Mouse (Mus musculus): Measurements from ENCODE around the gene Fuz. TPM values are rescaled to one million over a fixed set of nuclear protein-coding genes. Genes with fewer than 3 reads are reported as not detected.
A peak's percentile ranks its signal among the peaks of the same experiment; 100 is the strongest.

Gene Fuz
- polyA plus RNA-seq, 1 experiment from 2014 or later = 28.4 TPM

- peak overlapping the region; percentile 87 for H3K27ac ChIP-seq
- no peaks in the 10 kb centered on the region for H3K9me3 ChIP-seq
- H3K36me3 ChIP-seq = peaks cover 27% of the 10 kb centered on the region
- H3K4me3 ChIP-seq = peak overlapping the region; percentile 58
- WGBS = 35% methylated on average over 26 of the region's 26 CpGs
- no peak for DNase-seq (ENCODE audit: low spot score)
- peaks cover 86% of the 10 kb centered on the region for H3K4me1 ChIP-seq (replicated peaks)
- H3K27me3 ChIP-seq (ENCODE audit: insufficient read depth, poor library complexity, severe bottlenecking) = no peaks in the 10 kb centered on the region
Measured at GRCm38 (mm10) chr7:44853596-44854355, 42.1 kb upstream of the Fuz start.

GRCm38 (mm10) chr7:44854356-44855031 lies 41.4 kb upstream of the Fuz start:
- Histone ChIP-seq H3K27ac (peak overlapping the region; percentile 87), H3K4me3 (peak overlapping the region; percentile 58), H3K27me3 (ENCODE audit: insufficient read depth, poor library complexity, severe bottlenecking) (no peaks in the 10 kb centered on the region), H3K9me3 (no peaks in the 10 kb centered on the region), H3K4me1 (replicated peaks) (peaks cover 85% of the 10 kb centered on the region), H3K36me3 (peaks cover 31% of the 10 kb centered on the region)
- peak; percentile 84 for DNase-seq (ENCODE audit: low spot score)
- WGBS = 1% methylated on average over 45 of the region's 45 CpGs

GRCm38 (mm10) chr7:44855036-44855435 lies 40.8 kb upstream of the Fuz start:
- WGBS = 42% methylated on average over 10 of the region's 10 CpGs
- peaks cover 90% of the 10 kb centered on the region for H3K4me1 ChIP-seq (replicated peaks)
- no peak for DNase-seq (ENCODE audit: low spot score)
- H3K9me3 ChIP-seq = no peaks in the 10 kb centered on the region
- peaks cover 37% of the 10 kb centered on the region for H3K36me3 ChIP-seq
- peak overlapping the region; percentile 58 for H3K4me3 ChIP-seq
- no peaks in the 10 kb centered on the region for H3K27me3 ChIP-seq (ENCODE audit: insufficient read depth, poor library complexity, severe bottlenecking)
- peak overlapping the region; percentile 87 for H3K27ac ChIP-seq

GRCm38 (mm10) chr7:44856265-44856916 lies 39.5 kb upstream of the Fuz start:
- H3K4me3 ChIP-seq = peak overlapping the region; percentile 91
- no peaks in the 10 kb centered on the region for H3K27me3 ChIP-seq (ENCODE audit: insufficient read depth, poor library complexity, severe bottlenecking)
- DNase-seq (ENCODE audit: low spot score) = no peak
- H3K27ac ChIP-seq = peak overlapping the region; percentile 95
- WGBS = 66% methylated on average over 9 of the region's 9 CpGs
- H3K4me1 ChIP-seq (replicated peaks) = peaks cover 90% of the 10 kb centered on the region
- peaks cover 47% of the 10 kb centered on the region for H3K36me3 ChIP-seq
- H3K9me3 ChIP-seq = no peaks in the 10 kb centered on the region

- DNase-seq (ENCODE audit: low spot score) = peak; percentile 91
- WGBS = under 1% methylated on average over 32 of the region's 32 CpGs
- H3K4me1 ChIP-seq (replicated peaks) = peaks cover 85% of the 10 kb centered on the region
Measured at GRCm38 (mm10) chr7:44857042-44857552, 38.8 kb upstream of the Fuz start, which contains the start of gene Pnkp. TSS of gene Pnkp (plus strand) at chr7:44857139.

GRCm38 (mm10) chr7:44857905-44858304 lies 38.0 kb upstream of the Fuz start:
- Histone ChIP-seq H3K27ac (peak overlapping the region; percentile 95), H3K27me3 (ENCODE audit: insufficient read depth, poor library complexity, severe bottlenecking) (no peaks in the 10 kb centered on the region), H3K36me3 (peaks cover 47% of the 10 kb centered on the region), H3K4me3 (peak overlapping the region; percentile 91), H3K9me3 (no peaks in the 10 kb centered on the region), H3K4me1 (replicated peaks) (peaks cover 80% of the 10 kb centered on the region)
- WGBS = 28% methylated on average over 8 of the region's 8 CpGs
- DNase-seq (ENCODE audit: low spot score) = no peak

More at GRCm38 (mm10) chr7:44857042-44857552, 38.8 kb upstream of the Fuz start, which contains the start of gene Pnkp:
- Histone ChIP-seq H3K27me3 (ENCODE audit: insufficient read depth, poor library complexity, severe bottlenecking) (no peaks in the 10 kb centered on the region), H3K4me3 (peak within 1 kb of the TSS; percentile 91), H3K36me3 (peaks cover 47% of the 10 kb centered on the region), H3K27ac (peak within 1 kb of the TSS; percentile 95), H3K9me3 (no peaks in the 10 kb centered on the region)

GRCm38 (mm10) chr7:44859896-44860295 lies 36.0 kb upstream of the Fuz start:
- 92% methylated on average over 11 of the region's 11 CpGs for WGBS
- Histone ChIP-seq H3K4me1 (replicated peaks) (peaks cover 64% of the 10 kb centered on the region), H3K27me3 (ENCODE audit: insufficient read depth, poor library complexity, severe bottlenecking) (no peaks in the 10 kb centered on the region), H3K36me3 (peaks cover 58% of the 10 kb centered on the region), H3K4me3 (peak overlapping the region; percentile 29; the same call in 1 of the 2 replicates), H3K27ac (no peak overlapping the region), H3K9me3 (no peaks in the 10 kb centered on the region)
- no peak for DNase-seq (ENCODE audit: low spot score)

GRCm38 (mm10) chr7:44860576-44861428 lies 35.1 kb upstream of the Fuz start:
- Histone ChIP-seq H3K4me3 (peak overlapping the region; percentile 29), H3K27me3 (ENCODE audit: insufficient read depth, poor library complexity, severe bottlenecking) (no peaks in the 10 kb centered on the region), H3K4me1 (replicated peaks) (peaks cover 63% of the 10 kb centered on the region), H3K27ac (peak overlapping the region; percentile 50), H3K36me3 (peaks cover 67% of the 10 kb centered on the region), H3K9me3 (no peaks in the 10 kb centered on the region)
- DNase-seq (ENCODE audit: low spot score) = peak; percentile 83
- WGBS = 62% methylated on average over 22 of the region's 22 CpGs

- peaks cover 73% of the 10 kb centered on the region for H3K36me3 ChIP-seq
- no peak for DNase-seq (ENCODE audit: low spot score)
Measured at GRCm38 (mm10) chr7:44861429-44861816, 34.5 kb upstream of the Fuz start.

GRCm38 (mm10) chr7:44862434-44862833 lies 33.4 kb upstream of the Fuz start:
- DNase-seq (ENCODE audit: low spot score) = no peak
- H3K4me1 ChIP-seq (replicated peaks) = peaks cover 63% of the 10 kb centered on the region
- H3K9me3 ChIP-seq = no peaks in the 10 kb centered on the region
- WGBS = 92% methylated on average over 8 of the region's 8 CpGs
- H3K36me3 ChIP-seq = peaks cover 83% of the 10 kb centered on the region
- no peak overlapping the region for H3K4me3 ChIP-seq
- no peak overlapping the region for H3K27ac ChIP-seq
- no peaks in the 10 kb centered on the region for H3K27me3 ChIP-seq (ENCODE audit: insufficient read depth, poor library complexity, severe bottlenecking)

More at GRCm38 (mm10) chr7:44861429-44861816, 34.5 kb upstream of the Fuz start:
- Histone ChIP-seq H3K27me3 (ENCODE audit: insufficient read depth, poor library complexity, severe bottlenecking) (no peaks in the 10 kb centered on the region), H3K4me3 (0 out of 2 replicates have a peak overlapping the region, but pooled peaks have one; percentile 29), H3K4me1 (replicated peaks) (peaks cover 63% of the 10 kb centered on the region), H3K9me3 (no peaks in the 10 kb centered on the region), H3K27ac (peak overlapping the region; percentile 50; the same call in 1 of the 2 replicates)
- WGBS = 89% methylated on average over 14 of the region's 14 CpGs

- no peak for DNase-seq (ENCODE audit: low spot score)
- Histone ChIP-seq H3K36me3 (peaks cover 90% of the 10 kb centered on the region), H3K27me3 (ENCODE audit: insufficient read depth, poor library complexity, severe bottlenecking) (no peaks in the 10 kb centered on the region), H3K4me1 (replicated peaks) (peaks cover 63% of the 10 kb centered on the region), H3K27ac (no peak overlapping the region), H3K4me3 (peak overlapping the region; percentile 20; the same call in 1 of the 2 replicates), H3K9me3 (no peaks in the 10 kb centered on the region)
- 93% methylated on average over 14 of the region's 14 CpGs for WGBS
Measured at GRCm38 (mm10) chr7:44863210-44863609, 32.7 kb upstream of the Fuz start.

All from hindbrain, embryonic 10.5 days (tissue).